Mouse (Mus musculus) CH12F3 (cell line): ENCODE results near the gene Parp3.

Source experiments
- in situ Hi-C: fragments of 300-500 bp; cut with MboI; formaldehyde crosslinking; loops from 2 replicates; pipeline ENCODE4 v1.14.3; 2020; ENCODE audit warnings: low sequenced_read_pairs

Parp3 gene

GRCm38 (mm10) chr9:106457920-106458319 is 18.8 kb downstream of the Parp3 start:
- in situ Hi-C loops: no loop called here

GRCm38 (mm10) chr9:106457163-106457559 is 19.6 kb downstream of the Parp3 start:
- in situ Hi-C loops: no loop called here

GRCm38 (mm10) chr9:106456325-106457162 is 20.2 kb downstream of the Parp3 start:
- in situ Hi-C loops: no loop called here

- in situ Hi-C loops: no loop called here
Observed at GRCm38 (mm10) chr9:106454888-106455681, 21.7 kb downstream of the Parp3 start.

GRCm38 (mm10) chr9:106454071-106454761 is 22.5 kb downstream of the Parp3 start:
- in situ Hi-C loops: no loop called here

- in situ Hi-C loops: no loop called here
Observed at GRCm38 (mm10) chr9:106453271-106454070, 23.3 kb downstream of the Parp3 start, which contains the start of gene Pcbp4. Gene Pcbp4 (plus strand): TSS chr9:106453291.

- in situ Hi-C loops: no loop called here
Observed at GRCm38 (mm10) chr9:106452821-106453220, 23.9 kb downstream of the Parp3 start.

GRCm38 (mm10) chr9:106452351-106452750 is 24.4 kb downstream of the Parp3 start:
- in situ Hi-C loops: no loop called here

- in situ Hi-C loops: no loop called here
Observed at GRCm38 (mm10) chr9:106451899-106452298, 24.9 kb downstream of the Parp3 start.

GRCm38 (mm10) chr9:106451298-106451697 is 25.5 kb downstream of the Parp3 start:
- in situ Hi-C loops: no loop called here

- in situ Hi-C loops: no loop called here
Observed at GRCm38 (mm10) chr9:106450661-106451060, 26.1 kb downstream of the Parp3 start.

- in situ Hi-C loops: no loop called here
Observed at GRCm38 (mm10) chr9:106449947-106450346, 26.8 kb downstream of the Parp3 start.

- in situ Hi-C loops: no loop called here
Observed at GRCm38 (mm10) chr9:106448498-106449031, 28.2 kb downstream of the Parp3 start.

- in situ Hi-C loops: no loop called here
Observed at GRCm38 (mm10) chr9:106447951-106448350, 28.8 kb downstream of the Parp3 start.

- in situ Hi-C loops: no loop called here
Observed at GRCm38 (mm10) chr9:106447348-106447747, 29.4 kb downstream of the Parp3 start, which contains the start of the genes Abhd14b and Abhd14a. Gene Abhd14b (plus strand): TSS chr9:106447459. Gene Abhd14a (minus strand): TSS chr9:106447678.

- in situ Hi-C loops: no loop called here
Observed at GRCm38 (mm10) chr9:106444836-106445235, 31.9 kb downstream of the Parp3 start.

- in situ Hi-C loops: no loop called here
Observed at GRCm38 (mm10) chr9:106442680-106443079, 34.1 kb downstream of the Parp3 start.

- in situ Hi-C loops: no loop called here
Observed at GRCm38 (mm10) chr9:106436566-106436965, 40.2 kb downstream of the Parp3 start.

- in situ Hi-C loops: no loop called here
Observed at GRCm38 (mm10) chr9:106433389-106433788, 43.4 kb downstream of the Parp3 start.

GRCm38 (mm10) chr9:106430015-106430264 is 46.8 kb downstream of the Parp3 start:
- in situ Hi-C loops: no loop called here
